In genomic region chr4:44404487-44404886, GRCm38 (mm10) we compare ENCODE assay signal across 25 mouse cellular contexts.
DNase-seq lines count a peak whose midpoint lies in the region; ATAC-seq and TF ChIP-seq lines count a peak whose summit lies in the region.
"Had no signal": no experiment of that assay in that cellular context is flagged by ENCODE, and none has a peak within 500 bp of the region (broad histone marks: within the 10 kb centered on the region; RNA-seq: fewer than 3 reads in every experiment).

No protein-coding gene starts in this region.

- H3K4me3 ChIP-seq in heart, embryonic 14.5 days (ENCODE audit: control insufficient read depth in 1 of 2, insufficient read depth in 1 of 2, low read depth in 1 of 2, low read length in 2 of 2) = no peak overlapping the region
- H3K4me3 ChIP-seq in forebrain, postnatal 0 days (ENCODE audit: low read depth, low read length) = no peak overlapping the region
- H3K4me3 ChIP-seq: embryonic facial prominence, embryonic 13.5 days; forebrain, embryonic 12.5 days; forebrain, embryonic 15.5 days; heart, embryonic 12.5 days; hindbrain, embryonic 13.5 days had no signal

- H3K9me3 ChIP-seq in heart, embryonic 14.5 days (ENCODE audit: control insufficient read depth, low read length) = no peaks in the 10 kb centered on the region
- H3K9me3 ChIP-seq in forebrain, postnatal 0 days (ENCODE audit: low read length) = no peaks in the 10 kb centered on the region
- H3K9me3 ChIP-seq: embryonic facial prominence, embryonic 13.5 days; forebrain, embryonic 12.5 days; forebrain, embryonic 15.5 days; heart, embryonic 12.5 days; hindbrain, embryonic 13.5 days had no signal

- TF ChIP-seq CTCF in forebrain, postnatal 0 days (IDR thresholded peaks at IDR 0.05; ENCODE audit: low read depth) = no peak

- H3K4me2 ChIP-seq in heart, embryonic 14.5 days (ENCODE audit: low read length) = no peak overlapping the region
- H3K4me2 ChIP-seq in forebrain, postnatal 0 days (ENCODE audit: low read depth) = no peak overlapping the region
- H3K4me2 ChIP-seq: embryonic facial prominence, embryonic 13.5 days; forebrain, embryonic 12.5 days; forebrain, embryonic 15.5 days; heart, embryonic 12.5 days; hindbrain, embryonic 13.5 days had no signal

- H3K4me1 ChIP-seq in heart, embryonic 14.5 days (ENCODE audit: control insufficient read depth in 2 of 2, insufficient read depth in 2 of 2, low read length in 2 of 2) = no peaks in the 10 kb centered on the region
- no peaks in the 10 kb centered on the region for H3K4me1 ChIP-seq in forebrain, postnatal 0 days (ENCODE audit: insufficient read depth)
- H3K4me1 ChIP-seq: forebrain, embryonic 12.5 days; forebrain, embryonic 15.5 days; heart, embryonic 12.5 days; hindbrain, embryonic 13.5 days had no signal

- DNase-seq in heart, postnatal 36 days = no peak
- peak; percentile 11 for DNase-seq in 3T3-L1 (ENCODE audit: low read depth, low spot score)
- DNase-seq in NIH3T3 (ENCODE audit: low read depth) = peak; percentile 62
- DNase-seq in kidney, adult 8-10 months = no peak
- no peak for DNase-seq in forebrain, postnatal 0 days
- DNase-seq: adrenal gland, postnatal 10 days; adrenal gland, postnatal 36 days; cerebellum, adult 11 months; cerebellum, adult 2 months; cerebellum, adult 9-11 months; cerebellum, postnatal 25 days; gastrocnemius, postnatal 25 days; heart, adult 18-20 months; heart, postnatal 14 days; kidney, adult 18-20 months had no signal

- H3K9ac ChIP-seq in heart, embryonic 14.5 days (ENCODE audit: low read length) = no peak overlapping the region
- H3K9ac ChIP-seq in forebrain, postnatal 0 days = no peak overlapping the region
- H3K9ac ChIP-seq: embryonic facial prominence, embryonic 13.5 days; forebrain, embryonic 12.5 days; forebrain, embryonic 15.5 days; heart, embryonic 12.5 days; hindbrain, embryonic 13.5 days had no signal

- H3K27me3 ChIP-seq in heart, embryonic 14.5 days (ENCODE audit: control insufficient read depth, insufficient read depth, low read length) = no peaks in the 10 kb centered on the region
- no peaks in the 10 kb centered on the region for H3K27me3 ChIP-seq in forebrain, postnatal 0 days (ENCODE audit: insufficient read depth, low read length)
- H3K27me3 ChIP-seq: forebrain, embryonic 15.5 days had no signal

- H3K36me3 ChIP-seq in heart, embryonic 14.5 days (ENCODE audit: control insufficient read depth, insufficient read depth, low read length) = no peaks in the 10 kb centered on the region
- no peaks in the 10 kb centered on the region for H3K36me3 ChIP-seq in forebrain, postnatal 0 days (ENCODE audit: insufficient read depth)
- H3K36me3 ChIP-seq: embryonic facial prominence, embryonic 13.5 days; forebrain, embryonic 12.5 days; forebrain, embryonic 15.5 days; heart, embryonic 12.5 days; hindbrain, embryonic 13.5 days had no signal

- intact Hi-C loops in heart, postnatal 36 days (cut with DNase I) = no loop called here

- WGBS in heart, embryonic 14.5 days = 63% methylated on average over 5 of the region's 5 CpGs
- 75% methylated on average over 5 of the region's 5 CpGs for WGBS in forebrain, postnatal 0 days

- ATAC-seq in heart, embryonic 14.5 days (ENCODE audit: insufficient number of reproducible peaks, insufficient read depth, low FRiP score, low read depth) = 0 out of 2 replicates have a peak, but pooled peaks have one; percentile 31
- ATAC-seq in forebrain, postnatal 0 days = no peak
- ATAC-seq: forebrain, embryonic 15.5 days; hindbrain, embryonic 16.5 days; inflammation-experienced regulatory T-cells, adult 6 months; intestine, embryonic 16.5 days; Patski had no signal

- no peak overlapping the region for H3K27ac ChIP-seq in heart, embryonic 14.5 days (replicated peaks in 1 of 2; ENCODE audit: control insufficient read depth in 1 of 2, insufficient read depth in 1 of 2, low read depth in 2 of 2, low read length in 2 of 2)
- no peak overlapping the region for H3K27ac ChIP-seq in forebrain, postnatal 0 days (ENCODE audit: low read depth, low read length)
- H3K27ac ChIP-seq: embryonic facial prominence, embryonic 13.5 days; forebrain, embryonic 12.5 days; forebrain, embryonic 15.5 days; hindbrain, embryonic 13.5 days had no signal

Comparison
In these comparisons a context has a peak if more than half of its experiments do, and no peak if none do; other contexts are left out.
1. DNase-seq: peak in 3T3-L1 (single experiment) and NIH3T3 (single experiment); none in heart, postnatal 36 days (0 of 2), kidney, adult 8-10 months (0 of 2) and forebrain, postnatal 0 days (single experiment).